Comparison of ENCODE assay signal across 9 mouse cellular contexts in genomic region chr17:31637866-31638570, GRCm38 (mm10). TPM values are rescaled to one million over a fixed set of nuclear protein-coding genes. Genes with fewer than 3 reads are reported as not detected.
DNase-seq lines count a peak whose midpoint lies in the region; ATAC-seq lines count a peak whose summit lies in the region.
"Had no signal": no experiment of that assay in that cellular context is flagged by ENCODE, and none has a peak within 500 bp of the region (broad histone marks: within the 10 kb centered on the region; RNA-seq: fewer than 3 reads in every experiment).

No protein-coding gene starts in this region.

- H3K9me3 ChIP-seq in hindbrain, embryonic 16.5 days (ENCODE audit: control insufficient read depth, low read length) = no peaks in the 10 kb centered on the region
- no peaks in the 10 kb centered on the region for H3K9me3 ChIP-seq in limb, embryonic 11.5 days (ENCODE audit: control insufficient read depth, low read length)

- no peak overlapping the region for H3K9ac ChIP-seq in hindbrain, embryonic 16.5 days (ENCODE audit: low read depth, low read length)
- H3K9ac ChIP-seq in limb, embryonic 11.5 days (ENCODE audit: low read length) = no peak overlapping the region

- 41% methylated on average over 9 of the region's 9 CpGs for WGBS in hindbrain, embryonic 16.5 days
- WGBS in limb, embryonic 11.5 days = 67% methylated on average over 9 of the region's 9 CpGs

- peaks cover 11% of the 10 kb centered on the region for H3K4me1 ChIP-seq in hindbrain, embryonic 16.5 days (ENCODE audit: control insufficient read depth, insufficient read depth, low read depth, low read length)
- peaks cover 6% of the 10 kb centered on the region; the same call in 1 of the 2 replicates for H3K4me1 ChIP-seq in limb, embryonic 11.5 days (ENCODE audit: control insufficient read depth, insufficient read depth, low read length)

- no peak overlapping the region for H3K4me3 ChIP-seq in hindbrain, embryonic 16.5 days (ENCODE audit: low read length)
- H3K4me3 ChIP-seq in limb, embryonic 11.5 days (ENCODE audit: low read depth, low read length) = no peak overlapping the region

- H3K4me2 ChIP-seq in hindbrain, embryonic 16.5 days (ENCODE audit: low read length) = peak overlapping the region; percentile 88; the same call in 1 of the 2 replicates
- H3K4me2 ChIP-seq in limb, embryonic 11.5 days (ENCODE audit: low read depth, severe bottlenecking) = peak overlapping the region; percentile 93; the same call in 1 of the 2 replicates

- DNase-seq in cerebellum, adult 9-10 months = peak; percentile 23
- DNase-seq in testis, postnatal 10 days (ENCODE audit: low spot score) = peak; percentile 73
- no peak for DNase-seq in testis, postnatal 14 days (ENCODE audit: low spot score)
- no peak for DNase-seq in limb, embryonic 11.5 days (ENCODE audit: low spot score)
- peak; percentile 54 for DNase-seq in right cerebral cortex, postnatal 25 days
- DNase-seq in c-Kit-positive CD71-positive TER-119-positive erythroid progenitor cells, embryonic 14.5 days (ENCODE audit: low spot score) = no peak

- no peaks in the 10 kb centered on the region for H3K36me3 ChIP-seq in hindbrain, embryonic 16.5 days (ENCODE audit: control insufficient read depth, insufficient read depth, low read length)
- no peaks in the 10 kb centered on the region for H3K36me3 ChIP-seq in limb, embryonic 11.5 days (ENCODE audit: control insufficient read depth, insufficient read depth, low read length)

- peak overlapping the region; percentile 79 for H3K27ac ChIP-seq in hindbrain, embryonic 16.5 days (ENCODE audit: low read depth, low read length)
- no peak overlapping the region for H3K27ac ChIP-seq in limb, embryonic 11.5 days (replicated peaks; ENCODE audit: low read depth, low read length)

- no peak for ATAC-seq in cerebellum, adult (ENCODE audit: insufficient number of reproducible peaks, low FRiP score, low TSS enrichment)
- peak; percentile 44; the same call in 1 of the 2 replicates for ATAC-seq in hindbrain, embryonic 16.5 days
- ATAC-seq in limb, embryonic 11.5 days (ENCODE audit: insufficient number of reproducible peaks, low FRiP score, low TSS enrichment, low read depth) = no peak

- H3K27me3 ChIP-seq in hindbrain, embryonic 16.5 days (replicated peaks; ENCODE audit: control insufficient read depth, insufficient read depth, low read length) = peaks cover 9% of the 10 kb centered on the region
- peaks cover 26% of the 10 kb centered on the region for H3K27me3 ChIP-seq in limb, embryonic 11.5 days (ENCODE audit: control insufficient read depth, insufficient read depth, low read length)

RNA-seq across cellular contexts. Expression of gene Cbs, which starts 1.0 kb away (rescaled TPM):
- polyA plus RNA-seq in hindbrain, embryonic 16.5 days (2015; fragmentation: Nextera tagmentation; extraction: Ambion mirVana) = 12.4 and 17.1 TPM in 2 replicates
- polyA plus RNA-seq in limb, embryonic 11.5 days (2014; fragmentation: Nextera tagmentation; extraction: Ambion mirVana) = 1.5 and 3.8 TPM in 2 replicates

RNA-seq across cellular contexts. Expression of gene U2af1, which starts 20.7 kb away (rescaled TPM):
- polyA plus RNA-seq in hindbrain, embryonic 16.5 days (2015; fragmentation: Nextera tagmentation; extraction: Ambion mirVana) = 158 and 175 TPM in 2 replicates
- polyA plus RNA-seq in limb, embryonic 11.5 days (2014; fragmentation: Nextera tagmentation; extraction: Ambion mirVana) = 230 and 242 TPM in 2 replicates

RNA-seq across cellular contexts. Expression of gene Cryaa, which starts 39.6 kb away (rescaled TPM):
- polyA plus RNA-seq in hindbrain, embryonic 16.5 days (2015; fragmentation: Nextera tagmentation; extraction: Ambion mirVana) = 0.46 and 0.80 TPM in 2 replicates
- not detected in 2 replicates for polyA plus RNA-seq in limb, embryonic 11.5 days (2014; fragmentation: Nextera tagmentation; extraction: Ambion mirVana)
- polyA plus RNA-seq: C2C12 had no signal

Comparison
In these comparisons a context has a peak if more than half of its experiments do, and no peak if none do; other contexts are left out.
1. DNase-seq: peak in cerebellum, adult 9-10 months (single experiment), testis, postnatal 10 days (single experiment) and right cerebral cortex, postnatal 25 days (single experiment); none in testis, postnatal 14 days (single experiment), limb, embryonic 11.5 days (single experiment) and c-Kit-positive CD71-positive TER-119-positive erythroid progenitor cells, embryonic 14.5 days (single experiment).